Mouse (Mus musculus) E14TG2a.4 (cell line): Measurements from ENCODE around the gene Caap1.

ENCODE experiments used
- CTCF ChIP-seq: conservative IDR thresholded peaks from 2 replicates; pipeline ENCODE4 v1.5.1; 2014; ENCODE audit warnings: low read length
- NANOG ChIP-seq: IDR thresholded peaks from 2 replicates; pipeline ENCODE4 v1.6.1; 2014; ENCODE audit warnings: borderline replicate concordance, low read length, mixed read lengths
- POU5F1 ChIP-seq: IDR thresholded peaks from 2 replicates; pipeline ENCODE4 v1.6.1; 2014; ENCODE audit warnings: low read length, borderline replicate concordance

GRCm38 (mm10) chr4:94572677-94573076 is 16.1 kb upstream of the Caap1 start:
- no peak for TF ChIP-seq CTCF
- TF ChIP-seq NANOG: no peak
- TF ChIP-seq POU5F1: no peak
